Mouse (Mus musculus) liver, embryonic 16.5 days (tissue): ENCODE measurements around the gene Epgn. TPM values are rescaled to one million over a fixed set of nuclear protein-coding genes. Genes with fewer than 3 reads are reported as not detected.

ENCODE experiments used
- ATAC-seq: fragments of 200-750 bp; cut with Nextera tagmentation; 2 replicates; pipeline ENCODE4 v1.8.0; 2017; ENCODE audit warnings: low read depth, mild to moderate bottlenecking, moderate number of reproducible peaks, moderate library complexity
- H3K27ac ChIP-seq: fragments of 300-500 bp; sonication (generic); 2 replicates; pipeline ENCODE4 v1.5.1; 2014; ENCODE audit warnings: mild to moderate bottlenecking, low read length
- H3K27me3 ChIP-seq: fragments of 300-500 bp; sonication (generic); 2 replicates; pipeline ENCODE4 v1.6.1; 2014; ENCODE audit warnings: low read depth, low read length, mixed read lengths; ENCODE audit not compliant: control insufficient read depth, insufficient read depth
- H3K36me3 ChIP-seq: fragments of 300-500 bp; sonication (generic); 2 replicates; pipeline ENCODE4 v1.6.1; 2014; ENCODE audit warnings: mild to moderate bottlenecking; ENCODE audit not compliant: control insufficient read depth, insufficient read depth
- H3K4me1 ChIP-seq: fragments of 300-500 bp; sonication (generic); 2 replicates; pipeline ENCODE4 v1.6.1; 2014; ENCODE audit warnings: low read depth, low read length, mixed read lengths; ENCODE audit not compliant: control insufficient read depth
- H3K4me2 ChIP-seq: fragments of 300-500 bp; sonication (generic); 2 replicates; pipeline ENCODE4 v1.6.1; 2014; ENCODE audit warnings: low read depth, low read length, mixed read lengths
- H3K4me3 ChIP-seq: fragments of 300-500 bp; sonication (generic); 2 replicates; pipeline ENCODE4 v1.5.1; 2014; ENCODE audit warnings: low read depth, mild to moderate bottlenecking, low read length
- H3K9ac ChIP-seq: fragments of 300-500 bp; sonication (generic); 2 replicates; pipeline ENCODE4 v1.6.1; 2014; ENCODE audit warnings: low read depth, low read length
- H3K9me3 ChIP-seq: fragments of 300-500 bp; sonication (generic); replicated peaks from 2 replicates; pipeline ENCODE4 v1.6.1; 2016; ENCODE audit warnings: low read length; ENCODE audit not compliant: control insufficient read depth
- WGBS: fragments of 180-500 bp; shearing (Covaris S2); extraction: QIAGEN DNeasy Blood & Tissue Kit; methylation state at CpG from one replicate; pipeline ENCODE4 v1.1.7; 2014; ENCODE audit not compliant: insufficient replicate concordance; 5-methylcytosine and 5-hydroxymethylcytosine counted together
- polyA plus RNA-seq: library from polyadenylated mRNA; unstranded; fragments of >200 nt; fragmentation: Nextera tagmentation; extraction: Ambion mirVana; gene quantifications from 2 replicates; pipeline ENCODE4 v1.2.1, GENCODE M21; 2015

Epgn gene
- polyA plus RNA-seq, 1 experiment from 2014 or later: not detected

DNA sequence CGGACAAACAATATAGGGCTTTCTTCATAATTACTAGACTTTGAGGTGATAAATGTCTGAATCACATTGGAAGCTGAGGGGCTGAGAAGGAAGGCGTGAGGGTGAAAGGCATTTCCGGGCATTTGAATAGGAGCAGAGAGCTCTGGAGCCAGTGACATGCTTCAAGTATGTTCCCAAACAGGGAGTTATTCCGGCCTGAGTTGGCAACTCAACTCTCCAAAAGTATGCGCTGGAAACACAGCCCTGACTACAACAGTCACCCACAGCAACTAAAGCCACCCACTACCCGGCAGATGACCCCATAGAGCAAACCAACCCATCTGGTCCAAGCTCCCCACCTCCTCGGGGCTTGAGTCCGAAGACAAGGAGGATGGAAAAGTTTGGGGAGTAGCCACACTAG is 46.8 kb downstream of the Epgn start:
- H3K9me3 ChIP-seq: no peaks in the 10 kb centered on the region
- H3K4me2 ChIP-seq: no peak overlapping the region
- 17% methylated on average over 8 of the region's 8 CpGs for whole genome bisulfite sequencing
- H3K9ac ChIP-seq: no peak overlapping the region
- no peaks in the 10 kb centered on the region for H3K4me1 ChIP-seq
- H3K4me3 ChIP-seq: no peak overlapping the region
- ATAC-seq: no peak
- no peak overlapping the region for H3K27ac ChIP-seq
- peaks cover 16% of the 10 kb centered on the region for H3K27me3 ChIP-seq
- H3K36me3 ChIP-seq: no peaks in the 10 kb centered on the region

DNA sequence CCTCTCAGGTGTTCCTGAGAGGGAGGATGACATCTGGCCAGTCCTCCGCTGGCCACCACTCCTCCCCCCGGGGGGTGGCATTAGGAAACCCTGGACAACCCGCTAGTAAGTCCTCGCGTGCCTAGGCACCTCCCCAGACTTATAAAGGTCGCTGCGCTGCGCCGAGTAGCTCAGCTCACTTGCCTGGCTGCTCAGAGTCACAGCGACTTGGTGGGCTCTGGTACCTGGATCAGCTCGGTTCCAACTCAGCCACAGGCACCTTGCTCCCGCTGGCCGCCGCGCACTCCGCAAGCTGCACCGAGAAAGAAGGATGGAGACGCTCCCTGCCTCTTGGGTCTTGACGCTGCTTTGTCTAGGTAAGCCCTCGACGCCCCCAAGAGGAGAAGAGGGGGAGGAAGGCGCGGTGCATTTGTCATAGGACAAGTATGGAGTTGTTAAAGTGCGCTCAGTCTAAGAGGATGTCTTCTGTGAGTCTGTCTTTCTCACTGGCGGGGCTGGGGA is 47.2 kb downstream of the Epgn start, which contains the start of gene Ereg:
Ereg (plus strand) TSS at position 173 of the 501 bp plus-strand sequence.
- no peaks in the 10 kb centered on the region for H3K36me3 ChIP-seq
- peaks cover 16% of the 10 kb centered on the region for H3K27me3 ChIP-seq
- H3K9me3 ChIP-seq: no peaks in the 10 kb centered on the region
- WGBS: 1% methylated on average over 25 of the region's 25 CpGs
- no peak within 1 kb of the TSS for H3K4me2 ChIP-seq
- no peak within 1 kb of the TSS for H3K4me3 ChIP-seq
- H3K9ac ChIP-seq: no peak within 1 kb of the TSS
- no peak for ATAC-seq
- no peaks in the 10 kb centered on the region for H3K4me1 ChIP-seq
- H3K27ac ChIP-seq: no peak within 1 kb of the TSS

DNA sequence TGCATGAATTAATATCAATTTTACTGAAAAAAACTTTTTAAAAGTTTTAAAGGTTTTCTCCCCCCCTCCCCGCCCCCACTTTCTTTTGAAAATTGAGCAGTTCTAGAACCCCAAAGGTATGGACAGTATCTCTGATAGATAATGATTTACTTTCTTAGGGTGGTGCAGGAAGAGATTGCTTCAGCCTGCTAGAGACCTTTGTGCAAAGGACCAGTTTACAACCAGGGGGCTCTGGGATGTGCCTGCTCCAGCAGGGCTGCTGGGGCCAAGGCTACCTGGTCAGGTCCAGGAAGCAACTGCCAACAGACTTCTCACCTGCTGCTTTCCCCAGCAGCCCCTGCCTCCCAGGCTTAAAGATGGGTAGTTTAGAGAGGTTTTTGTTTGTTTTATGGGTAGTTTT is 47.8 kb downstream of the Epgn start:
- Histone ChIP-seq H3K4me3 (no peak overlapping the region), H3K36me3 (no peaks in the 10 kb centered on the region), H3K27ac (no peak overlapping the region), H3K27me3 (peaks cover 16% of the 10 kb centered on the region), H3K4me2 (no peak overlapping the region), H3K9me3 (no peaks in the 10 kb centered on the region), H3K9ac (no peak overlapping the region), H3K4me1 (no peaks in the 10 kb centered on the region)
- no peak for ATAC-seq
- 42% methylated on average over 1 of the region's 1 CpGs for WGBS

DNA sequence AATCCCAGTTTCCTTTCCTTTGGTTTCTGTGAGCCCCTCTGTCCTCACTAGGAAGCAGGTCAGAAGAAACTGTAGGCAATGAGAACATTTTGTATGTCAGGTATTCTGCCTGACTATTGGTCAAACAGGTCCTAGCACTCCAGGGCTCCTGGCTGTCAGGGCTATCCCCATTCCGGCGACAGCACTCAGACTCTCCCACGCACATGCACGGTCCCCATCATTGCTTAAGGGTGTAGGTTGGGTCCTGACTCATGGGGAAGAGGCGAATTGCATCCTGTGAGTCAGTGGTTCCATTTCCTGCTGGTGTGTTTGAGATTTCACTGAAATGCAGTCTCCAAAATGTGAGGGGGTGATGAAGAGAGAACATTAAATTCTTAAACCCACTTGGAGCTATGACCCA is 55.8 kb downstream of the Epgn start:
- no peaks in the 10 kb centered on the region for H3K36me3 ChIP-seq
- 29% methylated on average over 5 of the region's 5 CpGs for WGBS
- no peaks in the 10 kb centered on the region for H3K9me3 ChIP-seq
- H3K9ac ChIP-seq: no peak overlapping the region
- ATAC-seq: no peak
- no peaks in the 10 kb centered on the region for H3K27me3 ChIP-seq
- no peak overlapping the region for H3K4me2 ChIP-seq
- H3K27ac ChIP-seq: no peak overlapping the region
- H3K4me3 ChIP-seq: no peak overlapping the region
- no peaks in the 10 kb centered on the region for H3K4me1 ChIP-seq

Other genes with a start within 250 kb of the Epgn start
- gene Cxcl3, start 241.4 kb upstream of the Epgn start, polyA plus RNA-seq: not detected in 2 replicates
- not detected in 2 replicates for gene Cxcl15, start 232.9 kb upstream of the Epgn start, polyA plus RNA-seq
- gene Cxcl1, start 136.2 kb upstream of the Epgn start, polyA plus RNA-seq: 1.4 and 1.5 TPM in 2 replicates
- not detected in 2 replicates for gene Cxcl2, start 123.6 kb upstream of the Epgn start, polyA plus RNA-seq
- 4.8 and 5.8 TPM in 2 replicates for gene Mthfd2l, start 96.3 kb upstream of the Epgn start, polyA plus RNA-seq
- gene Ereg, start 47.2 kb downstream of the Epgn start, polyA plus RNA-seq: 0.11 and 0.14 TPM in 2 replicates
- gene Areg, start 112.1 kb downstream of the Epgn start, polyA plus RNA-seq: not detected in 2 replicates